Mouse (Mus musculus) retina, postnatal 1 day (tissue): ENCODE data around the gene Rragc.

ENCODE experiments used
- DNase-seq: peaks from one replicate; pipeline ENCODE4 v3.0.0-alpha.2; 2012

The Rragc gene

GRCm38 (mm10) chr4:123956703-123957491, 39.7 kb downstream of the Rragc start:
- peak; percentile 81 for DNase-seq

- DNase-seq, result no peak
These were observed 40.2 kb downstream of the Rragc start for GRCm38 (mm10) chr4:123957492-123957808.

- no peak for DNase-seq
These were observed 40.6 kb downstream of the Rragc start for GRCm38 (mm10) chr4:123957891-123958290.

DNA sequence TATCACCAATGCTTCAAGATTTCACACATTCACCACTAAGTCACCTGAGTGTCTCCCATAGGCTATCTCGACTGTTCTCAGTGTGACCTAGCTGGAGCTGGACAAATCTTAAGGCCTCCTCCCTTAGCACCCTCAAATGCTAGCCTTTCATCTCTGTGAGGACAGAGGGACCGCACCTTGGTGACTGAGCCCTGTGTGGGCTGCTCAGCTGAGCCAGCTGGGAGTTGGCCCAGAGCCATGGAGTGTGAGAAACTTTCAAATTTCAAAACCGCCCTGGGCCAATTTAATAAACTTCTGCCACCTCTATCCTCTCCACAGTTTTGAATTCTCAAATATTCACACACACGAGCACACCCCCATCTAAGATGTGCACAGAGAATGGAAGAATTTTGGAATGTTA, 43.7 kb downstream of the Rragc start:
- DNase-seq, result no peak

- DNase-seq, result no peak
These were observed 45.5 kb downstream of the Rragc start for GRCm38 (mm10) chr4:123962721-123963120.

DNA sequence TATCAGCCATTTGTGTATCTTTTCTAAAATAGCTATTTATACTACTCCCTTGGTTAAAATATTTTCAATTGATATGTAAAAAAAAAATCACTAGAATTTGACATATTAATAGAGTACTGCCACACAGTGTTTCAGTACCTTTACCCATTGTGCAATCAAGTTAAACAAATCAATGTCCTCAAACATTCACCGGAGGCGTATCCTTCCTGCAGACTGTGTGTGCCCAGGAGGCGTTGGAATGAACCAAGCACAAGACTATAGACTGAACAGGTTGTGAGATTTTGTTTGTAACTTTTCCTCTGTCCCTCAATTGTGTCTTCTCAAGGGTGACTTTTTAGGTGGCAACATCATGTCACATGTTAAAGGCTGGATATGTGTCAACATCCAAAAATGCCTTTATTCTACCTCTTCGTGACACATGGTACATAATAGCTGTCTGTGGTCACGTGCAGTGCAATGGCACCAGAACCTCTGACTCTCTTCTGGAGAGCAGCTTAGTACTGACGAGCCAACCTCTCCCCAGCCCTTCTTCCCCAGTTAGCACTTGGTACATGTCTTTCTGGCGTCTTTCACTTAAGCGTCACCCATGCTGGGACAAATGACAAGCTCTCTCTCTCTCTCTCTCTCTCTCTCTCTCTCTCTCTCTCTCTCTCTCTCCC, 51.5 kb downstream of the Rragc start:
- no peak for DNase-seq

DNA sequence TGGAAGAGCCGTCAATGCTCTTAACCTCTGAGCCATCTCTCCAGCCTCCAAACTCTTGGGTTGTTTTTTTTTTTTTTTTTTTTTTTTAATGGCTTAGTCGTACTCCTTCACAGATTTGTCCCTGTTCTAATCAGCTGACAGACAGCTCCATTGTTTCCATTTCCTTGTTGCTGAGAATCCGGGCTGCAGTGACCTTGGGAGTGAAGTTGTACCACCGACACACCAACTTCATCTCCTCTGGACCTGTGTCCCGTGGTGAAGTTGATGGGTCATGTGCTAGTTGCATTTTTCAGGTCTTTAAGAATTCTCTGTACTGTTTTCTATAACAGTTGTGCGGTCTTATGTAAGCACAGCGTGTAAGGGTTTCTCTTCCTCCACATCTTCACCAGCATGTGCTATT, 52.2 kb downstream of the Rragc start:
- no peak for DNase-seq

- DNase-seq, result no peak
These were observed 53.8 kb downstream of the Rragc start for GRCm38 (mm10) chr4:123971059-123971458.

GRCm38 (mm10) chr4:123972423-123973049, 55.3 kb downstream of the Rragc start:
- peak; percentile 41 for DNase-seq

DNA sequence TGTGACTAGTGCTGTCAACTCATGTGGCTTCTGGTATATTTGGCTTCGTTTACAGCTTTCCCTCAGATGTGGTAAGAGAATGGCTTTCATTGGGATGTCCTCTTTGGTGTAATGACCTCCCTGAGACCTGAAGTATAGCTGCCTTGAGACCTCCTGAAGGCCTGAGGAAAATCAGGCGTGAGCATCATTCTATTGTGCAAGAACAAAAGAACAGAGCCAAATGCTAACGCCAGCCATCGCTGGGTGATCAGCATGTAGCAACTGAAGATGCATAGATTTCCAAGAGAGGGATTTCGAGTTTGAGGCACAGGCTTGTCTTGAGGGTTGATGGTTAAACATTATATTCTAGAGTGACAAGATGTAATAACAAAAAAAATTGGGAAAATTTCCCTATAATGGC, 64.9 kb downstream of the Rragc start:
- DNase-seq, result no peak
